Mouse (Mus musculus): ENCODE data around the gene Arl6ip4.
A peak's percentile ranks its signal among the peaks of the same experiment; 100 is the strongest.

Arl6ip4 gene

GRCm38 (mm10) chr5:124150895-124151294, 35.0 kb downstream of the Arl6ip4 start:
- no peak for DNase-seq (ENCODE audit: low spot score in 2 of 2)

GRCm38 (mm10) chr5:124152734-124153133, 36.8 kb downstream of the Arl6ip4 start:
- no peak for DNase-seq (ENCODE audit: low spot score in 2 of 2)

- DNase-seq (ENCODE audit: low spot score in 2 of 2), result no peak
Observed at GRCm38 (mm10) chr5:124155943-124156342, 40.1 kb downstream of the Arl6ip4 start.

- DNase-seq (ENCODE audit: low spot score in 2 of 2), result no peak
Observed at GRCm38 (mm10) chr5:124158305-124158704, 42.4 kb downstream of the Arl6ip4 start.

- no peak for DNase-seq (ENCODE audit: low spot score in 2 of 2)
Observed at GRCm38 (mm10) chr5:124159453-124159852, 43.6 kb downstream of the Arl6ip4 start.

GRCm38 (mm10) chr5:124161831-124162230, 45.9 kb downstream of the Arl6ip4 start:
- DNase-seq (ENCODE audit: low spot score in 2 of 2), result no peak

GRCm38 (mm10) chr5:124162577-124162976, 46.7 kb downstream of the Arl6ip4 start:
- peak; percentile 27 to 66 for DNase-seq (ENCODE audit: low spot score in 2 of 2)

GRCm38 (mm10) chr5:124163445-124163844, 47.6 kb downstream of the Arl6ip4 start:
- DNase-seq (ENCODE audit: low spot score in 2 of 2), result no peak

GRCm38 (mm10) chr5:124165622-124166570, 50.0 kb downstream of the Arl6ip4 start:
- no peak for DNase-seq (ENCODE audit: low spot score in 2 of 2)

GRCm38 (mm10) chr5:124166741-124167140, 50.9 kb downstream of the Arl6ip4 start:
- no peak for DNase-seq (ENCODE audit: low spot score in 2 of 2)

GRCm38 (mm10) chr5:124167621-124168020, 51.7 kb downstream of the Arl6ip4 start:
- DNase-seq (ENCODE audit: low spot score in 2 of 2), result no peak

All from natural killer cell, adult 2 months (primary cell).